Mouse (Mus musculus): ENCODE results near the gene Dpm2. TPM values are rescaled to one million over a fixed set of nuclear protein-coding genes. Genes with fewer than 3 reads are reported as not detected.

The Dpm2 gene
- polyA plus RNA-seq, 1 experiment from 2014 or later: 110 TPM

DNA sequence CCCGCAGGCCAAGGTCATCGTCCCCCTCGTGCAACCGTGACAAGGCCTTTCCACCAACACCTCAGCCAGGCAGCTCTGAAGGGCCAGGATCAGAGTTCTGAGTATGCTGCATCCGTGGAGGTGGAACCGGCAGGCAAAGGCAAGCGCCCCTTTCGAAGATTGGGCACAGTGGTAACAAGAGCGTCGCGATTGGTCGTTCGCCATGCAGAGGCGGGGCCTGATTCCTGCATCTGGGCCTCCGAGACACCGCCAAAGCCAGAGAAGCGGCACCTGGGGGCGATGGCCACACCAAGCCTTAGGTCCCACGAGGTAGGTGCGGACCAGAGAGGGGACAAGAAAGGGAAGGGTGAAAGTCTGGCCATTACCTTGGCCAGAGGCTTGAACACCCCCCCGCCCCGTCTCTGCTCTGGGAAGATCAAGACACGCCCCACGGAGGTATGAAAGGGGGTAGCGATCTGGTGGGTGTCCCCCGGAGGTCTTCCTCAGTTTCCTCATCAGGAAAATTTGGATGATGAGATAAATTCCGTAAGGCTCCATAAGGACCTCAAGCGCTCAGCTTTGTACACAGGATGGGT is 5.0 kb downstream of the Dpm2 start, which contains the start of gene 9430097D07Rik:
Gene 9430097D07Rik, minus strand, starts transcription at position 99 of the 575 bp plus-strand sequence.
- peak; percentile 75 for ATAC-seq (ENCODE audit: low FRiP score)

GRCm38 (mm10) chr2:32576532-32576931 is 5.9 kb downstream of the Dpm2 start:
- peaks cover 12% of the 10 kb centered on the region for H3K4me1 ChIP-seq
- H3K27me3 ChIP-seq: peaks cover 51% of the 10 kb centered on the region
- 90% methylated on average over 9 of the region's 9 CpGs for WGBS
- H3K36me3 ChIP-seq (replicated peaks): no peaks in the 10 kb centered on the region
- no peak overlapping the region for H3K4me3 ChIP-seq (replicated peaks)
- 0 out of 2 replicates have a peak overlapping the region, but pooled peaks have one; percentile 100 for H3K4me2 ChIP-seq
- no peak overlapping the region for H3K9ac ChIP-seq
- no peak for ATAC-seq (ENCODE audit: low FRiP score)
- no peak overlapping the region for H3K27ac ChIP-seq
- H3K9me3 ChIP-seq: no peaks in the 10 kb centered on the region

More for the DNA sequence above, 5.0 kb downstream of the Dpm2 start, which contains the start of gene 9430097D07Rik:
- Histone ChIP-seq H3K9ac (peak within 1 kb of the TSS; percentile 69), H3K36me3 (replicated peaks) (no peaks in the 10 kb centered on the region), H3K9me3 (no peaks in the 10 kb centered on the region), H3K4me2 (peak within 1 kb of the TSS; percentile 100), H3K27ac (no peak within 1 kb of the TSS), H3K4me1 (peaks cover 18% of the 10 kb centered on the region), H3K4me3 (replicated peaks) (peak within 1 kb of the TSS; percentile 54), H3K27me3 (peaks cover 47% of the 10 kb centered on the region)
- WGBS: 5% methylated on average over 28 of the region's 28 CpGs

- Histone ChIP-seq H3K9ac (no peak overlapping the region), H3K4me1 (peaks cover 12% of the 10 kb centered on the region), H3K4me2 (no peak overlapping the region), H3K27me3 (peaks cover 51% of the 10 kb centered on the region), H3K4me3 (replicated peaks) (no peak overlapping the region), H3K27ac (no peak overlapping the region), H3K9me3 (no peaks in the 10 kb centered on the region), H3K36me3 (replicated peaks) (no peaks in the 10 kb centered on the region)
- WGBS: 40% methylated on average over 25 of the region's 30 CpGs
- ATAC-seq (ENCODE audit: low FRiP score): no peak
Observed at GRCm38 (mm10) chr2:32578146-32579046, 7.7 kb downstream of the Dpm2 start.

GRCm38 (mm10) chr2:32581450-32582095 is 10.9 kb downstream of the Dpm2 start:
- peak; percentile 51; the same call in 1 of the 2 replicates for ATAC-seq (ENCODE audit: low FRiP score)

GRCm38 (mm10) chr2:32582830-32583799 is 12.5 kb downstream of the Dpm2 start:
- H3K27ac ChIP-seq: no peak overlapping the region

More at GRCm38 (mm10) chr2:32581450-32582095, 10.9 kb downstream of the Dpm2 start:
- H3K27ac ChIP-seq: no peak overlapping the region
- H3K27me3 ChIP-seq: peaks cover 54% of the 10 kb centered on the region
- peaks cover 9% of the 10 kb centered on the region for H3K4me1 ChIP-seq
- peak overlapping the region; percentile 22 for H3K4me3 ChIP-seq (replicated peaks)
- 35% methylated on average over 19 of the region's 19 CpGs for WGBS
- no peaks in the 10 kb centered on the region for H3K36me3 ChIP-seq (replicated peaks)
- H3K9ac ChIP-seq: no peak overlapping the region
- H3K9me3 ChIP-seq: no peaks in the 10 kb centered on the region
- H3K4me2 ChIP-seq: peak overlapping the region; percentile 32

GRCm38 (mm10) chr2:32585149-32585714 is 14.6 kb downstream of the Dpm2 start:
- 87% methylated on average over 7 of the region's 7 CpGs for WGBS
- no peak for ATAC-seq (ENCODE audit: low FRiP score)
- H3K27ac ChIP-seq: no peak overlapping the region
- peaks cover 17% of the 10 kb centered on the region for H3K27me3 ChIP-seq
- H3K36me3 ChIP-seq (replicated peaks): no peaks in the 10 kb centered on the region
- H3K4me3 ChIP-seq (replicated peaks): no peak overlapping the region
- H3K4me2 ChIP-seq: no peak overlapping the region
- no peaks in the 10 kb centered on the region for H3K9me3 ChIP-seq
- peaks cover 30% of the 10 kb centered on the region for H3K4me1 ChIP-seq
- H3K9ac ChIP-seq: no peak overlapping the region

More at GRCm38 (mm10) chr2:32582830-32583799, 12.5 kb downstream of the Dpm2 start:
- 12% methylated on average over 37 of the region's 37 CpGs for WGBS
- Histone ChIP-seq H3K4me2 (peak overlapping the region; percentile 56), H3K9me3 (no peaks in the 10 kb centered on the region), H3K4me3 (replicated peaks) (peak overlapping the region; percentile 22), H3K9ac (peak overlapping the region; percentile 22; the same call in 1 of the 2 replicates), H3K4me1 (peaks cover 22% of the 10 kb centered on the region), H3K27me3 (peaks cover 38% of the 10 kb centered on the region), H3K36me3 (replicated peaks) (no peaks in the 10 kb centered on the region)
- peak; percentile 78 for ATAC-seq (ENCODE audit: low FRiP score)

GRCm38 (mm10) chr2:32586871-32587351 is 16.3 kb downstream of the Dpm2 start, which contains the start of gene St6galnac4:
Gene St6galnac4 (plus strand): TSS chr2:32587095.
- under 1% methylated on average over 38 of the region's 38 CpGs for WGBS
- Histone ChIP-seq H3K27me3 (peaks cover 9% of the 10 kb centered on the region), H3K27ac (peak within 1 kb of the TSS; percentile 19; the same call in 1 of the 2 replicates), H3K4me3 (replicated peaks) (peak within 1 kb of the TSS; percentile 53), H3K36me3 (replicated peaks) (no peaks in the 10 kb centered on the region), H3K9ac (peak within 1 kb of the TSS; percentile 65), H3K4me2 (peak within 1 kb of the TSS; percentile 77), H3K9me3 (no peaks in the 10 kb centered on the region), H3K4me1 (peaks cover 30% of the 10 kb centered on the region)
- peak; percentile 85 for ATAC-seq (ENCODE audit: low FRiP score)

GRCm38 (mm10) chr2:32587731-32588321 is 17.2 kb downstream of the Dpm2 start:
- H3K4me2 ChIP-seq: peak overlapping the region; percentile 77
- H3K36me3 ChIP-seq (replicated peaks): no peaks in the 10 kb centered on the region
- H3K27me3 ChIP-seq: peaks cover 9% of the 10 kb centered on the region
- H3K4me1 ChIP-seq: peaks cover 29% of the 10 kb centered on the region
- H3K9ac ChIP-seq: no peak overlapping the region; the same call in 1 of the 2 replicates
- H3K9me3 ChIP-seq: no peaks in the 10 kb centered on the region
- H3K27ac ChIP-seq: no peak overlapping the region
- H3K4me3 ChIP-seq (replicated peaks): peak overlapping the region; percentile 53
- 62% methylated on average over 9 of the region's 9 CpGs for whole genome bisulfite sequencing
- no peak for ATAC-seq (ENCODE audit: low FRiP score)

DNA sequence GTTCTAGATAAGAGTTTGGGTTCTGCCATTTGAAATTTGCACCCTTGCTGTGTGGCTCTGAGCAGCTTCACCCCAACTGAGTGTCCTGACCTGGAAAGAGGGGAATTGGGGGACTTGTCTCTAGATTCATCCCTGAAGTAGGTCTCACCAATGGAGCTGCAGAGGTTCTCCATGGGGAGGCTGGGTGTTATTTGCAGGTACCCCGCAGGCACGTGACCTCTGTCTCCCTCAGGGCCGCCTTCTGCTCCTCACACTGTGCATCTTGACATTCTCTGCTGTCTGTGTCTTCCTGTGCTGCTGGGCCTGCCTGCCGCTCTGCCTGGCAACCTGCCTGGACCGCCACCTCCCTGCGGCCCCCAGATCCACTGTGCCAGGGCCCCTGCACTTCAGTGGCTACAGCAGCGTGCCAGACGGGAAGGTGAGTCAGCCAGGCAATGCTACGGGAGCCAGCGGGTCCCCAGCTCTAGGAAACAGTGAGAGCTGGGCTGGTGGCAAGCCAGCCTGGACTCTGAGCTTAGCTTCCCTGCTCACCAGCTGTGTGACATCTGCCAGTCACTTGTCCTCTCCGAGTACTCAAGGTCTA is 18.6 kb downstream of the Dpm2 start:
- Histone ChIP-seq H3K4me3 (replicated peaks) (no peak overlapping the region), H3K27ac (no peak overlapping the region; the same call in 1 of the 2 replicates), H3K4me1 (peaks cover 24% of the 10 kb centered on the region), H3K36me3 (replicated peaks) (no peaks in the 10 kb centered on the region), H3K4me2 (no peak overlapping the region), H3K9me3 (no peaks in the 10 kb centered on the region), H3K27me3 (peaks cover 9% of the 10 kb centered on the region), H3K9ac (no peak overlapping the region)
- ATAC-seq (ENCODE audit: low FRiP score): no peak
- 76% methylated on average over 11 of the region's 11 CpGs for WGBS

GRCm38 (mm10) chr2:32590224-32590623 is 19.6 kb downstream of the Dpm2 start:
- Histone ChIP-seq H3K36me3 (replicated peaks) (0 out of 2 replicates have a peak, but pooled peaks cover 4% of the 10 kb centered on the region), H3K4me2 (no peak overlapping the region), H3K4me3 (replicated peaks) (no peak overlapping the region), H3K9me3 (no peaks in the 10 kb centered on the region), H3K27me3 (peaks cover 9% of the 10 kb centered on the region), H3K27ac (no peak overlapping the region), H3K4me1 (peaks cover 24% of the 10 kb centered on the region), H3K9ac (no peak overlapping the region)
- 88% methylated on average over 10 of the region's 10 CpGs for WGBS
- ATAC-seq (ENCODE audit: low FRiP score): no peak
